Mouse (Mus musculus): Measurements from ENCODE around the gene Msi1. TPM values are rescaled to one million over a fixed set of nuclear protein-coding genes. Genes with fewer than 3 reads are reported as not detected.
"Not testable (repeated sequence)": the region's sequence is repeated elsewhere in the genome, so short reads cannot be mapped to it uniquely, and the experiment has no call there.

The Msi1 gene
- polyA plus RNA-seq, 2 experiments: 15.5 to 40.6 TPM

GRCm38 (mm10) chr5:115491771-115492322, 62.4 kb downstream of the Msi1 start:
- H3K36me3 ChIP-seq (ENCODE audit: control insufficient read depth, insufficient read depth, low read length): no peaks in the 10 kb centered on the region
- no peak for TF ChIP-seq POLR2A (IDR thresholded peaks at IDR 0.05; ENCODE audit: borderline replicate concordance, extremely low read depth, insufficient read depth, insufficient read length)
- 2% methylated on average over 28 of the region's 28 CpGs for WGBS
- H3K27ac ChIP-seq (replicated peaks; ENCODE audit: low read depth, low read length): peak overlapping the region; percentile 38; the same call in 1 of the 2 replicates
- DNase-seq (ENCODE audit: low spot score) (peak; percentile 71), ATAC-seq (ENCODE audit: low FRiP score, low read depth) (no peak)
- peaks cover 22% of the 10 kb centered on the region for H3K4me1 ChIP-seq (ENCODE audit: control insufficient read depth, insufficient read depth, low read length)
- H3K9me3 ChIP-seq (ENCODE audit: control insufficient read depth, low read length): no peaks in the 10 kb centered on the region
- peak overlapping the region; percentile 36; the same call in 1 of the 2 replicates for H3K9ac ChIP-seq (ENCODE audit: low read depth, low read length, severe bottlenecking)
- peak overlapping the region; percentile 23 for H3K4me3 ChIP-seq (replicated peaks; ENCODE audit: low read length)
- peak overlapping the region; percentile 56 for H3K4me2 ChIP-seq (replicated peaks; ENCODE audit: low read depth, low read length, severe bottlenecking)
- H3K27me3 ChIP-seq (ENCODE audit: control insufficient read depth, insufficient read depth, low read length): no peaks in the 10 kb centered on the region

DNA sequence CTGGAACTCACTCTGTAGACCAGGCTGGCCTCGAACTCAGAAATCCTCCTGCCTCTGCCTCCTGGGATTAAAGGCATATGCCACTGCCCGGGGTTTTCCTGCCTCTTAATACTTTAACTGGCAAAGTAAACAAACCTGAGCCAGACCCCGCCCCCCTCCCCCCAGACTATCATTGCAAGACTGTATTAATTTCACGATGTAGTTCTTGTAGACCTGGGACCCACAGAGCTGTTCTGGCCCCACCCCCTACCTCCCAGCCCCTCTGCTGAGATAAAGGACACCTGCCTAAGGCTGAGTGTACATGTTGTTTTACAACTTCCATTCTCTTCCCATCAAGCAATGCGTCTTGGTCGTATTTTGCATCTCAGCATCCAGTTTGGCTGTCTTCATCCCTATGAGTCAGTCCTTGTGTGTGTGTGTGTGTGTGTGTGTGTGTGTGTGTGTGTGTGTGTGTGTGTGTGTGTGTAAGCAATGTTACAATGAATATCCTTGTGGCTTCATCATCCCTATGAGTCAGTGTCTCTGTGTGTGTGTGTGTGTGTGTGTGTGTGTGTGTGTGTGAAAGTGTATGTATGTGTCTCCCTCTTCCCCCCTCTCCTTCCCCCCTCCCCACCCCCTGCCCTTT, 63.4 kb downstream of the Msi1 start:
- Histone ChIP-seq H3K9me3 (ENCODE audit: control insufficient read depth, low read length) (no peaks in the 10 kb centered on the region), H3K27ac (replicated peaks; ENCODE audit: low read depth, low read length) (peak overlapping the region; percentile 85; the same call in 1 of the 2 replicates), H3K27me3 (ENCODE audit: control insufficient read depth, insufficient read depth, low read length) (no peaks in the 10 kb centered on the region), H3K4me1 (ENCODE audit: control insufficient read depth, insufficient read depth, low read length) (peaks cover 22% of the 10 kb centered on the region), H3K36me3 (ENCODE audit: control insufficient read depth, insufficient read depth, low read length) (no peaks in the 10 kb centered on the region), H3K4me3 (replicated peaks; ENCODE audit: low read length) (no peak overlapping the region), H3K9ac (ENCODE audit: low read depth, low read length, severe bottlenecking) (no peak overlapping the region), H3K4me2 (replicated peaks; ENCODE audit: low read depth, low read length, severe bottlenecking) (no peak overlapping the region)
- no peak for TF ChIP-seq POLR2A (IDR thresholded peaks at IDR 0.05; ENCODE audit: borderline replicate concordance, extremely low read depth, insufficient read depth, insufficient read length)
- DNase-seq (ENCODE audit: low spot score) (no peak), ATAC-seq (ENCODE audit: low FRiP score, low read depth) (no peak)
- 54% methylated on average over 6 of the region's 6 CpGs for WGBS

DNA sequence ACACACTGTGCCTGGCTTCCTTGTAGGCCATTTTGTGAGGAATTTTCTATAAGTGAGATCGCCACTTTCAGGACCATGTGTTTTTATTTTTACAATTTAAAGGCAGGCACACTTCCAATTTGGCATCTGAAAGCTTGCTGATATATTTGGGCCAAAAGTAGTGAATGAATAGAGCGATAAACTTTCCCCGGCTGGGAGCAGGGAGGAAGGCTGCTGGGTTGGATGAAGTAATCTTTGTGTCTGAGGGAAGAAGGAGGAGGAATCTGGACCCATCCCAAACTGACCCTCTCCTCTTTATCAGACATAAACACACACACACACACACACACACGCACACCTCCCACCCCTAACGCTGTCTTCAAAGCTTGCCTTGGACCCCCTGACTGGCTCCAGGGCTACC, 64.0 kb downstream of the Msi1 start:
- H3K4me1 ChIP-seq (ENCODE audit: control insufficient read depth, insufficient read depth, low read length): peaks cover 22% of the 10 kb centered on the region
- H3K4me2 ChIP-seq (replicated peaks; ENCODE audit: low read depth, low read length, severe bottlenecking): peak overlapping the region; percentile 26; the same call in 1 of the 2 replicates
- peak overlapping the region; percentile 85 for H3K27ac ChIP-seq (replicated peaks; ENCODE audit: low read depth, low read length)
- WGBS: 21% methylated on average over 5 of the region's 5 CpGs
- no peak overlapping the region for H3K9ac ChIP-seq (ENCODE audit: low read depth, low read length, severe bottlenecking)
- TF ChIP-seq POLR2A (IDR thresholded peaks at IDR 0.05; ENCODE audit: borderline replicate concordance, extremely low read depth, insufficient read depth, insufficient read length): no peak
- DNase-seq (ENCODE audit: low spot score) (peak; percentile 84), ATAC-seq (ENCODE audit: low FRiP score, low read depth) (no peak)
- no peak overlapping the region for H3K4me3 ChIP-seq (replicated peaks; ENCODE audit: low read length)
- H3K9me3 ChIP-seq (ENCODE audit: control insufficient read depth, low read length): no peaks in the 10 kb centered on the region
- no peaks in the 10 kb centered on the region for H3K36me3 ChIP-seq (ENCODE audit: control insufficient read depth, insufficient read depth, low read length)
- no peaks in the 10 kb centered on the region for H3K27me3 ChIP-seq (ENCODE audit: control insufficient read depth, insufficient read depth, low read length)

GRCm38 (mm10) chr5:115495618-115496017, 66.2 kb downstream of the Msi1 start:
- H3K9me3 ChIP-seq (ENCODE audit: control insufficient read depth, low read length); H3K36me3 ChIP-seq (ENCODE audit: control insufficient read depth, insufficient read depth, low read length); ATAC-seq (ENCODE audit: low FRiP score, low read depth); H3K4me2 ChIP-seq (replicated peaks; ENCODE audit: low read depth, low read length, severe bottlenecking); H3K9ac ChIP-seq (ENCODE audit: low read depth, low read length, severe bottlenecking); H3K27me3 ChIP-seq (ENCODE audit: control insufficient read depth, insufficient read depth, low read length); H3K4me3 ChIP-seq (replicated peaks; ENCODE audit: low read length); DNase-seq (ENCODE audit: low spot score); H3K27ac ChIP-seq (replicated peaks; ENCODE audit: low read depth, low read length): not testable (repeated sequence)
- 88% methylated on average over 3 of the region's 3 CpGs for WGBS
- H3K4me1 ChIP-seq (ENCODE audit: control insufficient read depth, insufficient read depth, low read length): peaks cover 22% of the 10 kb centered on the region

- Histone ChIP-seq H3K27me3 (ENCODE audit: control insufficient read depth, insufficient read depth, low read length) (no peaks in the 10 kb centered on the region), H3K4me3 (replicated peaks; ENCODE audit: low read length) (no peak overlapping the region), H3K4me2 (replicated peaks; ENCODE audit: low read depth, low read length, severe bottlenecking) (no peak overlapping the region), H3K9ac (ENCODE audit: low read depth, low read length, severe bottlenecking) (no peak overlapping the region), H3K9me3 (ENCODE audit: control insufficient read depth, low read length) (no peaks in the 10 kb centered on the region), H3K27ac (replicated peaks; ENCODE audit: low read depth, low read length) (no peak overlapping the region), H3K36me3 (ENCODE audit: control insufficient read depth, insufficient read depth, low read length) (no peaks in the 10 kb centered on the region), H3K4me1 (ENCODE audit: control insufficient read depth, insufficient read depth, low read length) (peaks cover 12% of the 10 kb centered on the region)
- DNase-seq (ENCODE audit: low spot score) (no peak), ATAC-seq (ENCODE audit: low FRiP score, low read depth) (no peak)
- WGBS: 78% methylated on average over 7 of the region's 7 CpGs
- no peak for TF ChIP-seq POLR2A (IDR thresholded peaks at IDR 0.05; ENCODE audit: borderline replicate concordance, extremely low read depth, insufficient read depth, insufficient read length)
Observed at GRCm38 (mm10) chr5:115497033-115497432, 67.6 kb downstream of the Msi1 start.

All from limb, embryonic 14.5 days (tissue).